Mouse (Mus musculus): Measurements from ENCODE around the gene Utp4. TPM values are rescaled to one million over a fixed set of nuclear protein-coding genes. Genes with fewer than 3 reads are reported as not detected.
"Not testable (repeated sequence)": the region's sequence is repeated elsewhere in the genome, so short reads cannot be mapped to it uniquely, and the experiment has no call there.

Gene Utp4
- polyA plus RNA-seq, 1 experiment from 2014 or later: 79.2 TPM

- TF ChIP-seq CTCF (IDR thresholded peaks at IDR 0.05; ENCODE audit: low read depth): peak; percentile 32; the same call in 1 of the 2 replicates
- no peaks in the 10 kb centered on the region for H3K9me3 ChIP-seq (ENCODE audit: low read depth, low read length)
- under 1% methylated on average over 58 of the region's 63 CpGs for WGBS
- H3K4me1 ChIP-seq (ENCODE audit: insufficient read depth): peaks cover 13% of the 10 kb centered on the region
- DNase-seq (peak; percentile 72), ATAC-seq (ENCODE audit: insufficient read depth) (peak; percentile 71)
- H3K27me3 ChIP-seq (ENCODE audit: insufficient read depth, low read length): peaks cover 39% of the 10 kb centered on the region
- H3K4me3 ChIP-seq (ENCODE audit: low read depth, low read length): peak overlapping the region; percentile 55
- peak overlapping the region; percentile 57 for H3K9ac ChIP-seq
- peak overlapping the region; percentile 99 for H3K4me2 ChIP-seq
- peaks cover 5% of the 10 kb centered on the region for H3K36me3 ChIP-seq (ENCODE audit: insufficient read depth)
- H3K27ac ChIP-seq (ENCODE audit: low read depth): no peak overlapping the region
Measured at GRCm38 (mm10) chr8:106870537-106871327, 22.7 kb upstream of the Utp4 start.

- peak; percentile 31 for DNase-seq
- H3K27ac ChIP-seq (ENCODE audit: low read depth): no peak overlapping the region
- under 1% methylated on average over 15 of the region's 15 CpGs for WGBS
Measured at GRCm38 (mm10) chr8:106871328-106871926, 22.0 kb upstream of the Utp4 start.

GRCm38 (mm10) chr8:106871931-106872371 lies 21.5 kb upstream of the Utp4 start:
- DNase-seq: peak; percentile 65
- WGBS: 1% methylated on average over 22 of the region's 22 CpGs
- Histone ChIP-seq H3K4me2 (peak overlapping the region; percentile 99), H3K36me3 (ENCODE audit: insufficient read depth) (peaks cover 6% of the 10 kb centered on the region), H3K9me3 (ENCODE audit: low read depth, low read length) (no peaks in the 10 kb centered on the region), H3K4me1 (ENCODE audit: insufficient read depth) (peaks cover 13% of the 10 kb centered on the region), H3K9ac (peak overlapping the region; percentile 29; the same call in 1 of the 2 replicates), H3K4me3 (ENCODE audit: low read depth, low read length) (peak overlapping the region; percentile 55), H3K27ac (ENCODE audit: low read depth) (no peak overlapping the region), H3K27me3 (ENCODE audit: insufficient read depth, low read length) (peaks cover 39% of the 10 kb centered on the region)
- peak; percentile 54; the same call in 1 of the 2 replicates for ATAC-seq (ENCODE audit: insufficient read depth)
- TF ChIP-seq CTCF (IDR thresholded peaks at IDR 0.05; ENCODE audit: low read depth): peak; percentile 48

More at GRCm38 (mm10) chr8:106871328-106871926, 22.0 kb upstream of the Utp4 start:
- Histone ChIP-seq H3K36me3 (ENCODE audit: insufficient read depth) (peaks cover 5% of the 10 kb centered on the region), H3K27me3 (ENCODE audit: insufficient read depth, low read length) (peaks cover 39% of the 10 kb centered on the region), H3K9me3 (ENCODE audit: low read depth, low read length) (no peaks in the 10 kb centered on the region), H3K9ac (peak overlapping the region; percentile 57), H3K4me2 (peak overlapping the region; percentile 99), H3K4me1 (ENCODE audit: insufficient read depth) (peaks cover 13% of the 10 kb centered on the region), H3K4me3 (ENCODE audit: low read depth, low read length) (peak overlapping the region; percentile 55)
- TF ChIP-seq CTCF (IDR thresholded peaks at IDR 0.05; ENCODE audit: low read depth): no peak
- ATAC-seq (ENCODE audit: insufficient read depth): 0 out of 2 replicates have a peak, but pooled peaks have one; percentile 2

- Histone ChIP-seq H3K4me1 (ENCODE audit: insufficient read depth) (peaks cover 13% of the 10 kb centered on the region), H3K9me3 (ENCODE audit: low read depth, low read length) (no peaks in the 10 kb centered on the region), H3K27me3 (ENCODE audit: insufficient read depth, low read length) (peaks cover 39% of the 10 kb centered on the region), H3K27ac (ENCODE audit: low read depth) (no peak overlapping the region), H3K4me3 (ENCODE audit: low read depth, low read length) (peak overlapping the region; percentile 55; the same call in 1 of the 2 replicates), H3K4me2 (peak overlapping the region; percentile 99), H3K9ac (peak overlapping the region; percentile 29; the same call in 1 of the 2 replicates), H3K36me3 (ENCODE audit: insufficient read depth) (peaks cover 12% of the 10 kb centered on the region)
- WGBS: 11% methylated on average over 8 of the region's 8 CpGs
- no peak for TF ChIP-seq CTCF (IDR thresholded peaks at IDR 0.05; ENCODE audit: low read depth)
- ATAC-seq (ENCODE audit: insufficient read depth) (no peak; the same call in 1 of the 2 replicates), DNase-seq (no peak)
Measured at GRCm38 (mm10) chr8:106872454-106873034, 20.9 kb upstream of the Utp4 start.

- no peaks in the 10 kb centered on the region for H3K27me3 ChIP-seq (ENCODE audit: insufficient read depth, low read length)
- H3K27ac ChIP-seq (ENCODE audit: low read depth): no peak overlapping the region
- H3K9ac ChIP-seq: no peak overlapping the region
- no peaks in the 10 kb centered on the region for H3K4me1 ChIP-seq (ENCODE audit: insufficient read depth)
- WGBS: 77% methylated on average over 8 of the region's 8 CpGs
- DNase-seq: peak; percentile 60
- TF ChIP-seq CTCF (IDR thresholded peaks at IDR 0.05; ENCODE audit: low read depth): no peak
- no peaks in the 10 kb centered on the region for H3K9me3 ChIP-seq (ENCODE audit: low read depth, low read length)
- no peak for ATAC-seq (ENCODE audit: insufficient read depth)
- H3K36me3 ChIP-seq (ENCODE audit: insufficient read depth): peaks cover 71% of the 10 kb centered on the region
- no peak overlapping the region for H3K4me2 ChIP-seq
- no peak overlapping the region for H3K4me3 ChIP-seq (ENCODE audit: low read depth, low read length)
Measured at GRCm38 (mm10) chr8:106880121-106880707, 13.2 kb upstream of the Utp4 start.

- H3K4me3 ChIP-seq (ENCODE audit: low read depth, low read length); H3K27ac ChIP-seq (ENCODE audit: low read depth); H3K4me2 ChIP-seq; H3K9ac ChIP-seq; H3K9me3 ChIP-seq (ENCODE audit: low read depth, low read length); H3K27me3 ChIP-seq (ENCODE audit: insufficient read depth, low read length); ATAC-seq (ENCODE audit: insufficient read depth); DNase-seq; H3K4me1 ChIP-seq (ENCODE audit: insufficient read depth): not testable (repeated sequence)
- H3K36me3 ChIP-seq (ENCODE audit: insufficient read depth): peaks cover 77% of the 10 kb centered on the region
- 92% methylated on average over 11 of the region's 11 CpGs for WGBS
Measured at GRCm38 (mm10) chr8:106884094-106884493, 9.3 kb upstream of the Utp4 start.

- H3K36me3 ChIP-seq (ENCODE audit: insufficient read depth): peaks cover 68% of the 10 kb centered on the region
- not testable (repeated sequence) for H3K4me2 ChIP-seq; ATAC-seq (ENCODE audit: insufficient read depth); H3K9me3 ChIP-seq (ENCODE audit: low read depth, low read length); H3K4me1 ChIP-seq (ENCODE audit: insufficient read depth); H3K27ac ChIP-seq (ENCODE audit: low read depth); H3K9ac ChIP-seq; H3K27me3 ChIP-seq (ENCODE audit: insufficient read depth, low read length); H3K4me3 ChIP-seq (ENCODE audit: low read depth, low read length); DNase-seq
- 90% methylated on average over 4 of the region's 4 CpGs for WGBS
Measured at GRCm38 (mm10) chr8:106884826-106885400, 8.5 kb upstream of the Utp4 start.
